Mouse (Mus musculus) bone marrow macrophage, adult 2 months (primary cell): ENCODE results near the gene D630023F18Rik.

Source experiments
- CTCF ChIP-seq: IDR thresholded peaks from 2 replicates; pipeline ENCODE4 v1.5.1; 2012; ENCODE audit warnings: low read depth, mild to moderate bottlenecking, low read length, moderate library complexity
- POLR2A ChIP-seq: IDR thresholded peaks from 2 replicates; pipeline ENCODE4 v1.6.1; 2012; ENCODE audit warnings: mild to moderate bottlenecking, low read depth, low read length, borderline replicate concordance

- TF ChIP-seq CTCF (no peak), POLR2A (no peak)
Measured at GRCm38 (mm10) chr1:65091566-65091965, 31.4 kb downstream of the D630023F18Rik start.
